ENCODE assay signal across 20 mouse cellular contexts in genomic region chr4:55707916-55708315, GRCm38 (mm10).
DNase-seq lines count a peak whose midpoint lies in the region; ATAC-seq and TF ChIP-seq lines count a peak whose summit lies in the region.
"Had no signal": no experiment of that assay in that cellular context is flagged by ENCODE, and none has a peak within 500 bp of the region (broad histone marks: within the 10 kb centered on the region; RNA-seq: fewer than 3 reads in every experiment).

No protein-coding gene starts in this region.

- no peaks in the 10 kb centered on the region for H3K36me3 ChIP-seq in intestine, postnatal 0 days (ENCODE audit: control insufficient read depth, insufficient read depth)
- no peaks in the 10 kb centered on the region for H3K36me3 ChIP-seq in kidney, embryonic 16.5 days (ENCODE audit: insufficient read depth, low read length)

- no peaks in the 10 kb centered on the region for H3K9me3 ChIP-seq in intestine, postnatal 0 days (ENCODE audit: control insufficient read depth)
- H3K9me3 ChIP-seq in kidney, embryonic 16.5 days (ENCODE audit: low read length): no peaks in the 10 kb centered on the region

- H3K4me2 ChIP-seq in intestine, postnatal 0 days (replicated peaks; ENCODE audit: low read depth): no peak overlapping the region
- H3K4me2 ChIP-seq in kidney, embryonic 16.5 days (replicated peaks; ENCODE audit: low read depth, low read length): no peak overlapping the region
- H3K4me2 ChIP-seq: midbrain, embryonic 11.5 days had no signal

- 45% methylated on average over 10 of the region's 10 CpGs for WGBS in intestine, postnatal 0 days
- WGBS in kidney, embryonic 16.5 days: 71% methylated on average over 10 of the region's 10 CpGs

- peak; percentile 84 for ATAC-seq in intestine, postnatal 0 days
- ATAC-seq in kidney, embryonic 16.5 days (ENCODE audit: low FRiP score, low TSS enrichment): no peak
- ATAC-seq: hindbrain, postnatal 0 days; liver, postnatal 0 days had no signal

- H3K4me1 ChIP-seq in intestine, postnatal 0 days (replicated peaks; ENCODE audit: control insufficient read depth, insufficient read depth, low read length): peaks cover 15% of the 10 kb centered on the region
- H3K4me1 ChIP-seq in kidney, embryonic 16.5 days (ENCODE audit: insufficient read depth, low read length): peaks cover 8% of the 10 kb centered on the region; the same call in 1 of the 2 replicates

- peak; percentile 41 to 48 for DNase-seq in cerebellum, postnatal 10 days
- DNase-seq in cerebellum, postnatal 36 days: no peak
- DNase-seq in layer of hippocampus, adult 9-11 months: peak; percentile 30
- DNase-seq in layer of hippocampus, postnatal 14 days (ENCODE audit: low spot score in 2 of 2): no peak
- peak; percentile 57 for DNase-seq in right cerebral cortex, postnatal 14 days
- DNase-seq in adipocyte (ENCODE audit: low spot score): no peak
- DNase-seq: adrenal gland, postnatal 25 days; embryo, embryonic 11 days; heart, adult 2 months; heart, postnatal 14 days; kidney, postnatal 36 days; liver, postnatal 0 days; lung, postnatal 36 days; spleen, adult 18-20 months had no signal

- H3K27ac ChIP-seq in intestine, postnatal 0 days (ENCODE audit: low read depth, low read length): peak overlapping the region; percentile 17; the same call in 1 of the 2 replicates
- no peak overlapping the region for H3K27ac ChIP-seq in kidney, embryonic 16.5 days (ENCODE audit: low read length)
- H3K27ac ChIP-seq: heart, adult 2 months; hindbrain, postnatal 0 days; stomach, postnatal 0 days had no signal

- TF ChIP-seq CTCF in intestine, postnatal 0 days (IDR thresholded peaks at IDR 0.05; ENCODE audit: low read depth): no peak

- no peak overlapping the region for H3K9ac ChIP-seq in intestine, postnatal 0 days (ENCODE audit: low read depth, low read length)
- no peak overlapping the region for H3K9ac ChIP-seq in kidney, embryonic 16.5 days (replicated peaks; ENCODE audit: low read length)
- H3K9ac ChIP-seq: liver, postnatal 0 days had no signal

- H3K27me3 ChIP-seq in intestine, postnatal 0 days (replicated peaks; ENCODE audit: control insufficient read depth, insufficient read depth, low read length): no peaks in the 10 kb centered on the region
- H3K27me3 ChIP-seq in kidney, embryonic 16.5 days (ENCODE audit: insufficient read depth, low read length): no peaks in the 10 kb centered on the region

- no peak overlapping the region for H3K4me3 ChIP-seq in intestine, postnatal 0 days (ENCODE audit: low read depth, low read length)
- H3K4me3 ChIP-seq in kidney, embryonic 16.5 days (ENCODE audit: low read length): no peak overlapping the region
- H3K4me3 ChIP-seq: erythroblast, embryonic 14.5 days; heart, adult 2 months had no signal

Comparison
In these comparisons a context has a peak if more than half of its experiments do, and no peak if none do; other contexts are left out.
1. DNase-seq: peak in cerebellum, postnatal 10 days (2 of 2), layer of hippocampus, adult 9-11 months (single experiment) and right cerebral cortex, postnatal 14 days (single experiment); none in cerebellum, postnatal 36 days (0 of 2), layer of hippocampus, postnatal 14 days (0 of 2) and adipocyte (single experiment).